Mouse (Mus musculus): ENCODE results near the gene Olfr1490. TPM values are rescaled to one million over a fixed set of nuclear protein-coding genes. Genes with fewer than 3 reads are reported as not detected.
"Not testable (repeated sequence)": the region's sequence is repeated elsewhere in the genome, so short reads cannot be mapped to it uniquely, and the experiment has no call there.

Gene Olfr1490
- not detected for total RNA-seq (2021)

DNA sequence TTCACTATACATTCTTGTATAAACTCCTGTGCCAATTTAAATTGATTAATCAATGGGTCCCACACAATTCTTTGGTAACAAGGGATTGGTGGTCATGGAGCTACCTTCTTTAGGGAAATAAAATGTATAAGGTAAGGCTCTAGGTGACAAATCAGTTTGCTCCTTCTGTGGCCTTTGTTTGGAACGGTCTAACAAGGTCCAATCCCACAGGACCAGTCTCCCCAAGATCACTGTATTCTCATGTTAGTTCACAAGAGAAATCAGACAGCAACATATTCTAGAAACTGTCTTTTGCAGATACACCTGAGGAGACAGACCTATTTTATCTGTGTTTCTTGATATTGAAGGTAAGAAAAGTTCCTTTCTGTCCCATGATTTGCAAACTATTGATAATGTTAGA lies at the start of gene Olfr1490:
TSS of gene Olfr1490 (plus strand) at position 301 of the 400 bp plus-strand sequence.
- DNase-seq: no peak
- intact Hi-C loops (cut with DNase I): no loop called here

DNA sequence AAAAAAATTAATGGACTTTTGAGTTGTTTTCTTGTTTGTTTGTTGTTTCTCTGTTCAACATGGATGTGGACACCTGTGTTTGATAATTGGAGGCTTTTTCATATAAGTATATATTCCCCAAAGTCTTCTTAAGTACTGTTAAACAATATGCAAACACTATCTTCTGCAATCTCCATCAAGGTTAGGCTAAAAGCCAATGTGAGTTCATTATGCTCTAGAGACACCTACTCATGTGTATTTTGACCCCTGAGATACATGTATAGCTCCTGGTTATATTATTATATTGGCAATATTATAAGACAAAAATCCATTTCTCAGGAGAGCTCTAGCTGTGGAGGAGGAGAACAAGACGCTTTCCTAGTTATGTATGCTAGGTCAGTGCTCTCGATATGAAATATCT lies 33.8 kb upstream of the Olfr1490 start, which contains the start of gene Olfr1487:
TSS of gene Olfr1487 (plus strand) at position 301 of the 400 bp plus-strand sequence.
- DNase-seq; intact Hi-C loops (cut with DNase I): not testable (repeated sequence)

GRCm38 (mm10) chr19:13631321-13631720 lies 19.6 kb upstream of the Olfr1490 start, which contains the start of gene Olfr1489:
Olfr1489 (plus strand) TSS chr19:13631621.
- no peak for DNase-seq
- intact Hi-C loops (cut with DNase I): no loop called here

DNA sequence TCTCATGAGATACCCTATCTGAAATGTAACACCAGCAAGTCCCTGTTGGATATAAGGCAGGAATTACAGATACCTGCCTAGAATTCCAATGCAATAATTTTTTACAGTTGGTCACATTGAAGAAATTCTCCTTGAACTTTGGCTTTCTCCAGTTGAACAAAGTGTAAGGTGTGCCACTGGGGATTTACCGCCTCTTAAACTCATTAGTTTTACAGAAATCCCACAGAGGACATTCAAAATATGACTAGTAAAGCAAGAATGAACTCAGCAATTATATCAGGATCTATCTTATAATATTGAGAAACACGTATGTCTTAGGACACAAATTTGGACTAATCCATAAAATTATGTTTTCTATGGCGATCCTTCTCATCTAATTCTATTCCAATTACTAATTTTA lies 46.1 kb downstream of the Olfr1490 start, which contains the start of gene Olfr1491:
TSS of gene Olfr1491 (plus strand) at position 301 of the 400 bp plus-strand sequence.
- DNase-seq: no peak
- intact Hi-C loops (cut with DNase I): no loop called here

Small RNA genes within 50 kb of the gene (microRNA-seq; reads per million reads assigned to microRNA genes)
- gene Gm23931: not detected

Other genes with a start within 250 kb of the Olfr1490 start
- gene Olfr1469, start 243.2 kb upstream of the Olfr1490 start, total RNA-seq (2021): not detected
- not detected for gene Olfr1471, start 207.7 kb upstream of the Olfr1490 start, total RNA-seq (2021)
- gene Olfr1472, start 195.0 kb upstream of the Olfr1490 start, total RNA-seq (2021): not detected
- gene Olfr1474, start 181.5 kb upstream of the Olfr1490 start, total RNA-seq (2021): not detected
- not detected for gene Olfr1475, start 170.9 kb upstream of the Olfr1490 start, total RNA-seq (2021)
- not detected for gene Olfr1477, start 150.5 kb upstream of the Olfr1490 start, total RNA-seq (2021)
- gene Olfr1480, start 123.2 kb upstream of the Olfr1490 start, total RNA-seq (2021): not detected
- gene Olfr1484, start 67.6 kb upstream of the Olfr1490 start, total RNA-seq (2021): not detected
- gene Olfr1487, start 33.7 kb upstream of the Olfr1490 start, total RNA-seq (2021): not detected
- not detected for gene Olfr1489, start 19.5 kb upstream of the Olfr1490 start, total RNA-seq (2021)
- gene Olfr1491, start 46.2 kb downstream of the Olfr1490 start, total RNA-seq (2021): not detected
- not detected for gene Olfr1493-ps1, start 72.2 kb downstream of the Olfr1490 start, total RNA-seq (2021)
- gene Olfr1494, start 88.6 kb downstream of the Olfr1490 start, total RNA-seq (2021): not detected
- not detected for gene Olfr1495, start 113.5 kb downstream of the Olfr1490 start, total RNA-seq (2021)
- not detected for gene Olfr1496, start 126.8 kb downstream of the Olfr1490 start, total RNA-seq (2021)
- gene Olfr1497, start 147.1 kb downstream of the Olfr1490 start, total RNA-seq (2021): not detected
- gene Olfr1499, start 168.4 kb downstream of the Olfr1490 start, total RNA-seq (2021): not detected
- gene Olfr1500, start 179.4 kb downstream of the Olfr1490 start, total RNA-seq (2021): not detected
- not detected for gene Olfr1501, start 199.6 kb downstream of the Olfr1490 start, total RNA-seq (2021)
- gene Olfr1502, start 210.7 kb downstream of the Olfr1490 start, total RNA-seq (2021): not detected
- gene Olfr1504, start 246.8 kb downstream of the Olfr1490 start, total RNA-seq (2021): not detected